Mouse (Mus musculus): ENCODE results near the gene 4930407I10Rik.

DNA sequence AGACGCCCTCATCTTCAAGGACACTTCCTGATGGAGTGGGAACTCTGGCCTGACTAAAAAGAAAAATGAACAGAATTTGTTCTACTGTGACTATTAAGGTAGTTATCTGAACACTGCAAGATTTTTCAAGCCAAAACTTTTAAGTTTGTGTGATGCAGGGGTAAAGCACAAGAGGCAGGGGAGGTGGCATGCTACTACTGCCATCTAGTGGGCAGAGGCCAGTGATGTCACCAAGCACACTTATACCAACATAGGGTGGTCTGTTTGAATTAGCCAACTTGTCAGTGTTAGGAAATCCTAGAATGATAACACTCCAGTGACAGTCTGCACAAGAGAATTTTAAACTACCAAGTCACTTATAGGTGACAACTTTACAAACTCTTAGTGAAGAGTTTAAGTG lies 18.3 kb upstream of the 4930407I10Rik start:
- TF ChIP-seq CTCF (conservative IDR thresholded peaks at IDR 0.05 in 1 of 2, IDR thresholded peaks at IDR 0.05 in 1 of 2; ENCODE audit: low read depth in 2 of 2, low read length in 2 of 2) (peak; percentile 77 to 84), ETS1 (conservative IDR thresholded peaks at IDR 0.05; ENCODE audit: low read depth, low read length) (no peak), USF1 (IDR thresholded peaks at IDR 0.05; ENCODE audit: low read depth, low read length) (no peak), IRF4 (IDR thresholded peaks at IDR 0.05; ENCODE audit: low read depth, low read length) (no peak), NRF1 (IDR thresholded peaks at IDR 0.05; ENCODE audit: low read depth, low read length) (no peak), POLR2A (IDR thresholded peaks at IDR 0.05; ENCODE audit: low read depth, low read length) (no peak; the same call in 1 of the 2 replicates), EP300 (IDR thresholded peaks at IDR 0.05; ENCODE audit: low read length) (no peak)

All from CH12.LX (cell line).